Mouse (Mus musculus): Measurements from ENCODE around the gene Tmcc3.

DNA sequence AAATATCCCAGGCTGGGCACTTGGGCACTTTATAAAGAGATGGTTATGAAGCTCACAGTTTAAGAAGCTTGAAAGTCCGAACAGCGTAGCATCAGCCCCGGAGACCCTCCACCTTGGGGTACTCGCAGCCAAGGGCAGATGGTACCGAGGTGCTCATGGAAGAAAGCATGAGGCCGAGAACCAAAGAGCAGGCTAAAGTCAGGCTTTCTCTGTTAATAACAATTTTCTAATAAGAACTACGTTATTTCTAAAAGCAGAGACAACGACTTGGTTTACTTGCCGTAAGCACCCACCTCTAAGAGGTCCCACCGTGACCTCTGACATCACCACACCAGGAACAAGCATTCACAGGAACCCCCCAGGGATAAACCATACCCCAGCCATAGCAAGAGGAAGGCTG, 36.2 kb downstream of the Tmcc3 start:
- TF ChIP-seq CTCF (conservative IDR thresholded peaks at IDR 0.05 in 1 of 2, IDR thresholded peaks at IDR 0.05 in 1 of 2; ENCODE audit: low read depth in 2 of 2, low read length in 2 of 2) (no peak), POLR2A (IDR thresholded peaks at IDR 0.05; ENCODE audit: low read depth, low read length) (no peak), HCFC1 (IDR thresholded peaks at IDR 0.05; ENCODE audit: low read depth, low read length) (no peak), CHD2 (IDR thresholded peaks at IDR 0.05; ENCODE audit: low read length) (no peak), JUND (conservative IDR thresholded peaks at IDR 0.05; ENCODE audit: low read depth, low read length) (no peak), PAX5 (IDR thresholded peaks at IDR 0.05; ENCODE audit: low read length) (no peak), POLR2AphosphoS2 (IDR thresholded peaks at IDR 0.05; ENCODE audit: low read depth, low read length) (no peak), MAX (IDR thresholded peaks at IDR 0.05; ENCODE audit: low read length) (no peak), CHD1 (IDR thresholded peaks at IDR 0.05; ENCODE audit: low read depth, low read length) (no peak), NELFE (IDR thresholded peaks at IDR 0.05; ENCODE audit: low read depth, low read length) (no peak), SIN3A (IDR thresholded peaks at IDR 0.05; ENCODE audit: low read length) (no peak)
